Mouse (Mus musculus) spleen, adult 2 months (tissue): ENCODE measurements around the gene Izumo4. TPM values are rescaled to one million over a fixed set of nuclear protein-coding genes. Genes with fewer than 3 reads are reported as not detected.

Experiments used
- DNase-seq, 2 experiments: peaks; one replicate each; pipeline versions ENCODE4 v3.0.0 to v3.0.0-alpha.2; 2012 to 2021; ENCODE audit warnings: low spot score in 2 of 2, low read depth in 1 of 2
- H3K27ac ChIP-seq: fragments of 200-500 bp; 2 replicates; pipeline ENCODE4 v1.5.1; 2012; ENCODE audit warnings: low read length, inconsistent platforms; ENCODE audit not compliant: insufficient read depth
- H3K27me3 ChIP-seq: fragments of 200-500 bp; 2 replicates; pipeline ENCODE4 v1.6.1; 2012; ENCODE audit warnings: mild to moderate bottlenecking, moderate library complexity, low read length, inconsistent platforms; ENCODE audit not compliant: control insufficient read depth, insufficient read depth
- H3K36me3 ChIP-seq: fragments of 200-500 bp; 2 replicates; pipeline ENCODE4 v1.6.1; 2012; ENCODE audit warnings: mild to moderate bottlenecking, low read length, inconsistent platforms; ENCODE audit not compliant: control insufficient read depth, insufficient read depth
- H3K4me1 ChIP-seq: fragments of 200-500 bp; 2 replicates; pipeline ENCODE4 v1.6.1; 2011; ENCODE audit warnings: inconsistent platforms; ENCODE audit not compliant: control insufficient read depth, insufficient read depth, insufficient read length
- H3K4me3 ChIP-seq: fragments of 200-500 bp; 2 replicates; pipeline ENCODE4 v1.5.1; 2011; ENCODE audit warnings: mild to moderate bottlenecking, inconsistent platforms; ENCODE audit not compliant: insufficient read depth, insufficient read length; ENCODE audit errors: extremely low read depth
- CTCF ChIP-seq: fragments of 200-500 bp; IDR thresholded peaks from 2 replicates; pipeline ENCODE4 v1.5.1; 2011; ENCODE audit warnings: mild to moderate bottlenecking, inconsistent platforms; ENCODE audit not compliant: insufficient read depth, insufficient read length, insufficient replicate concordance; ENCODE audit errors: extremely low read depth
- POLR2A ChIP-seq: fragments of 200-500 bp; IDR thresholded peaks from 2 replicates; pipeline ENCODE4 v1.6.1; 2011; ENCODE audit warnings: low read depth, low read length, inconsistent platforms
- WGBS: fragments of 180-500 bp; shearing (Covaris S2); methylation state at CpG from one replicate; pipeline ENCODE4 v1.1.7; 2018; 5-methylcytosine and 5-hydroxymethylcytosine counted together
- polyA plus RNA-seq: library from polyadenylated mRNA; depleted of rRNA; stranded (reverse); fragments of >200 nt; gene quantifications from 2 replicates; pipeline ENCODE4 v1.2.3, GENCODE M21; 2012

Gene Izumo4
- polyA plus RNA-seq, 1 experiment = 49.0 TPM

DNA sequence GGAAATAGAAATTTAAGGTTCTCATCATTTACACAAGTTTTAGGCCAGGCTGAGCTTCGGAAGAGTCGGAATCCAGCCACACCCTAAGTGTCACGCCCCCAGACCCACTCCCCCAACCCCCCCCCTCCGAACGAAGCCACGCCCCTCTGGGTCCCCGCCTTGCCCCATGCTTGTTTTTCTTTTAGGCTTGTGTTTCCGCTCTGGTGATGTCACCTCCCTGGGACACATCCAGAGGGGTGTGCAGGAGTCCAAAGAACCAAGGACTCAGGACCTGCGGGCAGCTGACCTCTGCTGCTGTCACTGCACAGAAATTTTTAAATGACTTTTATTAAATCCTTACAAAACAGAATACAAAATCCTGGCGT, 37.0 kb upstream of the Izumo4 start:
- peaks cover 42% of the 10 kb centered on the region for H3K36me3 ChIP-seq
- TF ChIP-seq CTCF (no peak), POLR2A (no peak)
- peak overlapping the region; percentile 78 for H3K27ac ChIP-seq
- no peak overlapping the region for H3K4me3 ChIP-seq
- 16% methylated on average over 10 of the region's 10 CpGs for WGBS
- no peak for DNase-seq
- no peaks in the 10 kb centered on the region for H3K27me3 ChIP-seq
- peaks cover 51% of the 10 kb centered on the region for H3K4me1 ChIP-seq

DNA sequence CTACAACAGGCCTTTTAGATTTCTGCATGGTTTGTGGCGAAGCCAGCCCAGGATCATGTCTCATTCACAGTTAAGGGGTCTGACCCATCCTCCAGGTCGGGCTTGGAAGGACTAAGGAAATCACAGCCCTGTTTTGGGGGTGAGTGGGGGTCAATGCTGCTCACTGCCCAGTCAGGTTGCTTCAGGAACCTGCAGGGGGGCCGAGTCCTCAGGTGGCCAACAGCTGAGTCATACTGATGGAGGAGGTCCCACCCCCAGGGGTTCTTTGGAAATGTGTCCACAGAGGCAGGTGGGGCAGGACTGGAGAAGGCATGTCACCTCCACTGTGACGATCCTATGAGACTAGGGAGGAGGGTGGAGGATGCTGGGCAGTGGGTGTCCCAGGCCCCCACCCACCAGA, 36.5 kb upstream of the Izumo4 start:
- no peak for TF ChIP-seq POLR2A
- no peak for TF ChIP-seq CTCF
- 56% methylated on average over 4 of the region's 4 CpGs for WGBS
- peak overlapping the region; percentile 45 for H3K27ac ChIP-seq
- no peaks in the 10 kb centered on the region for H3K27me3 ChIP-seq
- DNase-seq = no peak
- H3K4me1 ChIP-seq = peaks cover 55% of the 10 kb centered on the region
- H3K4me3 ChIP-seq = no peak overlapping the region
- H3K36me3 ChIP-seq = peaks cover 45% of the 10 kb centered on the region

DNA sequence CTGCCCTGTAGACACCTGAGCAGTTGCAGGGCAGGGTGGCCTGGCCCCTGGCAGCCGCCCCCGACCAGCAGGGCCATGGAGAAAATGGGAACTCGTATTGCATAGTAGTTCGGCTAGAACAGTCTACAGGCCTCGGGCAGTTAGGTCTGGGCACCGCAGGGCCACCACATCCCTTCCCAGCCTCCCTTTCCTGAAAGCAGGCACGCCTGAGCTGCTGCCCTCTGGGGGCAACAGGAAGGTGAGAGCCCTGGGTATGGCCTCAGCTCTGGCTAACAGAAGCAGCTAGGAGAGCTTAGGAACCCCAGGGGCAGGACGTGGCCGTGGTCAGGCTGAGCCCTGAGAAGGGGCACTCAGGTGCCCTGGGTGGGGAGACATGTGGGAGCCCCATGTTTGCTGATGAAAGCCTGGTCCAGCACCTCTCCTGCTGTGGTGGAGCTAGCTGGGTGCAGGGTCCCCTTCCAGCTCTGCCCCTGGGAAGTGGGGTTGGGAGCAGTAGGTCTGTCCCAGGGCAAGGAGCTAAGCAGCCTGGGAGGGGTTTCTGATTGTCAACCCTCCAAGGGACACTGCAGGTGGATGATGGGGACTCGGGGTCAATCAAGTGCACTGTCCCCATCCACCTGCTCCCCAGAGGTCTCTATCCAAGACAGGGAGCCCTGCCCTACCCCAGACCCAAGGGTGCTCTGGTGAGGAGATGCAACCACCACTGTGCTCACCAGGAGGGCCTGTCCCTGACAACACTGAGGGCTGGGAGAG, 35.8 kb upstream of the Izumo4 start:
- Histone ChIP-seq H3K36me3 (peaks cover 51% of the 10 kb centered on the region), H3K4me3 (no peak overlapping the region), H3K27ac (peak overlapping the region; percentile 17), H3K4me1 (peaks cover 51% of the 10 kb centered on the region), H3K27me3 (no peaks in the 10 kb centered on the region)
- TF ChIP-seq POLR2A = no peak
- TF ChIP-seq CTCF = no peak
- WGBS = 45% methylated on average over 10 of the region's 10 CpGs
- DNase-seq = no peak

DNA sequence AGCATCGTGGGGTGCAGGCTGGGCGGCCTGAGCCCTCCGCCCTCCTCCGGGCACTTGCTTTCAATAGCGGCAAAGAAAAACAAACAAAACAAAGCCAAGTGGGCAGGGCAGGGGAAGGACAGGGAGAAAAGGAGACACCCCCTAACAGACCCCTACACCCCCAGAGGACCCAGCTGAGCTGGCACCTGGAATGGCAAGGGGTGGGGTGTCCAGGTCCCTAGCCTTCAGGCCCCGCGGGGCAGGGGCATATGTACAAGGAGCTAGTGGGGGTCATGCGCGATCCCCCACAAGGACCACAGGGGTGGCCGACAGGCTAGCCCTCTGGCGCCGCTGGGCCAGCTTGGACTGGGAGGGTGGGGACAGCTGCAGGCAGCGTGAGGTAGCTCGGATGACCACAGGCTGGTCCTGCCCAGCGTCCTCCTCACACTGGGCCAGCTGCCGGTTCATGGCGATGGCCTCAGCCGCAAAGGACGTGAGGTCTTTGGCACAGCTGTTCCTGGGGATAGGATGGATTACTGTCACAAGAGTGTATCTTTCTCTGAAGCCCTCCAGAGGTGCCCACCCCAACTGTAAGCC, 35.1 kb upstream of the Izumo4 start:
- no peaks in the 10 kb centered on the region for H3K27me3 ChIP-seq
- peaks cover 54% of the 10 kb centered on the region for H3K4me1 ChIP-seq
- no peak overlapping the region for H3K4me3 ChIP-seq
- 88% methylated on average over 19 of the region's 19 CpGs for WGBS
- no peak for TF ChIP-seq POLR2A
- no peak for TF ChIP-seq CTCF
- peaks cover 59% of the 10 kb centered on the region for H3K36me3 ChIP-seq
- DNase-seq = no peak
- H3K27ac ChIP-seq = no peak overlapping the region; the same call in 1 of the 2 replicates

DNA sequence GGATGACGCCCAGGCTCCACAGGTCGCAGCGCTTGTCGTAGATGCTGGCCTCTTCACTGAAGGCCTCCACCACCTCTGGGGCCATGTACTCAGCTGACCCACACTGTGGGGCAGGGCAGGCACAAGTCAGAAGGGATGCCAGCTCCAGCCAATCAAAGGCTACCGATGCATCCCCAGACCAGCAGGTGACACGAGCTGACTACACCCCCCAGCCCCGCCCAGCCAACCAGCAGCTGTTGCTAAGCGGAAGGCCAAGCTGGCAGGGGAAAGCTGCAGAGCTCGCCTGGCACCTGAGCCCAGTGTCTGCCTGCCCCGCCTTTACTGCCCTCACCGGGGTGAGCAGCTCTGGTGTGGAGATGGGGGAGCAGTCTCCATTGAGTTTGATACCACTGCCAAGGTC, 33.4 kb upstream of the Izumo4 start:
- TF ChIP-seq CTCF (no peak), POLR2A (no peak)
- 82% methylated on average over 11 of the region's 11 CpGs for WGBS
- no peaks in the 10 kb centered on the region for H3K27me3 ChIP-seq
- H3K4me3 ChIP-seq = no peak overlapping the region
- peak overlapping the region; percentile 6; the same call in 1 of the 2 replicates for H3K27ac ChIP-seq
- peaks cover 60% of the 10 kb centered on the region for H3K4me1 ChIP-seq
- DNase-seq = peak in 1 of 2 experiments; percentile 56
- H3K36me3 ChIP-seq = peaks cover 73% of the 10 kb centered on the region

DNA sequence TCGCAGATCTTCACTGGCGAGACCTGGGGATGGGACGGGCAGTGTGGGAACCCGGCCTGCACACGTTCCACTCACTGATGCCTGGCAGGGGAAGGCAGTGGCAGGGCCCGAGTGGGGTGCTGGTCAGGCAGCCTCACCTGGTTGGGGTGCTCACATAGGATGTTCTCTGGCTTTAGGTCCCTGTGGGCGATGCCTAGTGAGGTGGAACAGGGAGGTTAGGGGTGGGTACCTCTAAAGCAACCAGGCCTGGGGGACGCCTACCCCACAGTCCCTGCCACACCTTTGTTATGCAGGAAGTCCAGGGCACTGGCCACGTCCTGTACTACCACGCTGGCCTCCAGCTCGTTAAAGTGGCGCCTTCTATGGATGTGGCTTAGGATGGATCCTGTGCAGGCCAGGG, 33.0 kb upstream of the Izumo4 start:
- H3K4me3 ChIP-seq = no peak overlapping the region
- H3K36me3 ChIP-seq = peaks cover 75% of the 10 kb centered on the region
- no peaks in the 10 kb centered on the region for H3K27me3 ChIP-seq
- TF ChIP-seq CTCF = no peak
- TF ChIP-seq POLR2A = no peak
- H3K4me1 ChIP-seq = peaks cover 63% of the 10 kb centered on the region
- H3K27ac ChIP-seq = peak overlapping the region; percentile 6; the same call in 1 of the 2 replicates
- peak in 1 of 2 experiments; percentile 50 for DNase-seq
- 83% methylated on average over 12 of the region's 12 CpGs for WGBS
